Mouse (Mus musculus): ENCODE measurements around the gene Olfr862.

Gene Olfr862

GRCm38 (mm10) chr9:19887904-19888303 is at the start of gene Olfr862:
TSS of gene Olfr862 (minus strand) at chr9:19888004.
- no peak for DNase-seq (ENCODE audit: low read depth, low spot score)

- DNase-seq (ENCODE audit: low read depth, low spot score): no peak
Observed at GRCm38 (mm10) chr9:19916565-19916964, 28.8 kb upstream of the Olfr862 start, which contains the start of gene Olfr77. TSS of gene Olfr77 (plus strand) at chr9:19916865.

GRCm38 (mm10) chr9:19911170-19911569 is 23.4 kb upstream of the Olfr862 start:
- DNase-seq (ENCODE audit: low read depth, low spot score): no peak

GRCm38 (mm10) chr9:19849647-19850046 is 38.2 kb downstream of the Olfr862 start, which contains the start of gene Olfr860:
TSS of gene Olfr860 (minus strand) at chr9:19849747.
- no peak for DNase-seq (ENCODE audit: low read depth, low spot score)
